ENCODE assay signal across 9 mouse cellular contexts in genomic region chr10:81322444-81322843, GRCm38 (mm10). TPM values are rescaled to one million over a fixed set of nuclear protein-coding genes. Genes with fewer than 3 reads are reported as not detected.
DNase-seq lines count a peak whose midpoint lies in the region; ATAC-seq and TF ChIP-seq lines count a peak whose summit lies in the region.
"Had no signal": no experiment of that assay in that cellular context is flagged by ENCODE, and none has a peak within 500 bp of the region (broad histone marks: within the 10 kb centered on the region; RNA-seq: fewer than 3 reads in every experiment).

No protein-coding gene starts in this region.

- H3K9me3 ChIP-seq in heart, embryonic 14.5 days (ENCODE audit: control insufficient read depth, low read length): no peaks in the 10 kb centered on the region
- H3K9me3 ChIP-seq in stomach, embryonic 15.5 days: no peaks in the 10 kb centered on the region
- H3K9me3 ChIP-seq in stomach, postnatal 0 days (ENCODE audit: control insufficient read depth, low read length): no peaks in the 10 kb centered on the region
- H3K9me3 ChIP-seq in heart, postnatal 0 days (replicated peaks; ENCODE audit: control insufficient read depth, low read length): no peaks in the 10 kb centered on the region
- no peaks in the 10 kb centered on the region for H3K9me3 ChIP-seq in neural tube, embryonic 13.5 days

- TF ChIP-seq CTCF in stomach, postnatal 0 days (IDR thresholded peaks at IDR 0.05; ENCODE audit: low read depth): no peak
- no peak for TF ChIP-seq CTCF in heart, postnatal 0 days (IDR thresholded peaks at IDR 0.05; ENCODE audit: low read depth)

- ATAC-seq in heart, embryonic 14.5 days (ENCODE audit: insufficient number of reproducible peaks, insufficient read depth, low FRiP score, low read depth): no peak
- no peak for ATAC-seq in stomach, embryonic 15.5 days (ENCODE audit: insufficient read depth, low FRiP score, low read depth)
- no peak for ATAC-seq in stomach, postnatal 0 days (ENCODE audit: low FRiP score, low TSS enrichment)
- no peak for ATAC-seq in heart, postnatal 0 days (ENCODE audit: insufficient read depth, low read depth)
- ATAC-seq in neural tube, embryonic 13.5 days (ENCODE audit: low read depth): no peak
- no peak for ATAC-seq in inflammation-experienced regulatory T-cells, adult 6 months

- no peak for TF ChIP-seq EP300 in stomach, postnatal 0 days (optimal IDR thresholded peaks at IDR 0.05)
- no peak for TF ChIP-seq EP300 in heart, postnatal 0 days (IDR thresholded peaks at IDR 0.05; ENCODE audit: low read depth)

- WGBS in heart, embryonic 14.5 days: 92% methylated on average over 27 of the region's 27 CpGs
- 91% methylated on average over 27 of the region's 27 CpGs for WGBS in stomach, embryonic 15.5 days
- 89% methylated on average over 27 of the region's 27 CpGs for WGBS in stomach, postnatal 0 days
- 91% methylated on average over 27 of the region's 27 CpGs for WGBS in heart, postnatal 0 days
- WGBS in neural tube, embryonic 13.5 days: 95% methylated on average over 27 of the region's 27 CpGs

- intact Hi-C loops in heart, postnatal 10 days (cut with DNase I): no loop called here

- no peaks in the 10 kb centered on the region for H3K27me3 ChIP-seq in heart, embryonic 14.5 days (ENCODE audit: control insufficient read depth, insufficient read depth, low read length)
- H3K27me3 ChIP-seq in stomach, embryonic 15.5 days (replicated peaks): no peaks in the 10 kb centered on the region
- H3K27me3 ChIP-seq in stomach, postnatal 0 days (ENCODE audit: control insufficient read depth, insufficient read depth, low read length): no peaks in the 10 kb centered on the region
- no peaks in the 10 kb centered on the region for H3K27me3 ChIP-seq in heart, postnatal 0 days (ENCODE audit: control insufficient read depth, insufficient read depth, low read length)
- no peaks in the 10 kb centered on the region for H3K27me3 ChIP-seq in neural tube, embryonic 13.5 days

- H3K4me3 ChIP-seq in heart, embryonic 14.5 days (ENCODE audit: control insufficient read depth in 1 of 2, insufficient read depth in 1 of 2, low read depth in 1 of 2, low read length in 2 of 2): peak overlapping the region in 1 of 2 experiments; percentile 92; a peak in 1 of 4 replicates
- H3K4me3 ChIP-seq in stomach, embryonic 15.5 days (replicated peaks): peak overlapping the region; percentile 99; the same call in 1 of the 2 replicates
- no peak overlapping the region for H3K4me3 ChIP-seq in stomach, postnatal 0 days (ENCODE audit: low read depth, low read length)
- no peak overlapping the region for H3K4me3 ChIP-seq in heart, postnatal 0 days (ENCODE audit: low read depth, low read length)
- peak overlapping the region; percentile 90 for H3K4me3 ChIP-seq in neural tube, embryonic 13.5 days

- no peak for DNase-seq in heart, postnatal 10 days
- DNase-seq in stomach, postnatal 0 days (ENCODE audit: low spot score): no peak
- no peak for DNase-seq in heart, postnatal 0 days (ENCODE audit: low spot score)
- DNase-seq in ovary, postnatal 36 days (ENCODE audit: low spot score): no peak

- peaks cover 17 to 23% of the 10 kb centered on the region in 2 experiments for H3K4me1 ChIP-seq in heart, embryonic 14.5 days (ENCODE audit: control insufficient read depth in 2 of 2, insufficient read depth in 2 of 2, low read length in 2 of 2)
- peaks cover 30% of the 10 kb centered on the region for H3K4me1 ChIP-seq in stomach, embryonic 15.5 days
- H3K4me1 ChIP-seq in stomach, postnatal 0 days (replicated peaks; ENCODE audit: control insufficient read depth, insufficient read depth): peaks cover 10% of the 10 kb centered on the region; the same call in 1 of the 2 replicates
- peaks cover 19% of the 10 kb centered on the region for H3K4me1 ChIP-seq in heart, postnatal 0 days (ENCODE audit: control insufficient read depth, insufficient read depth)
- H3K4me1 ChIP-seq in neural tube, embryonic 13.5 days (replicated peaks): peaks cover 29% of the 10 kb centered on the region

- H3K9ac ChIP-seq in heart, embryonic 14.5 days (ENCODE audit: low read length): peak overlapping the region; percentile 93; the same call in 1 of the 2 replicates
- no peak overlapping the region for H3K9ac ChIP-seq in stomach, embryonic 15.5 days
- no peak overlapping the region; the same call in 1 of the 2 replicates for H3K9ac ChIP-seq in stomach, postnatal 0 days (ENCODE audit: low read length)
- no peak overlapping the region for H3K9ac ChIP-seq in heart, postnatal 0 days (replicated peaks; ENCODE audit: low read depth, low read length)
- no peak overlapping the region for H3K9ac ChIP-seq in neural tube, embryonic 13.5 days

- H3K4me2 ChIP-seq in heart, embryonic 14.5 days (ENCODE audit: low read length): 0 out of 2 replicates have a peak overlapping the region, but pooled peaks have one; percentile 92
- H3K4me2 ChIP-seq in stomach, embryonic 15.5 days: peak overlapping the region; percentile 65
- H3K4me2 ChIP-seq in stomach, postnatal 0 days (replicated peaks; ENCODE audit: low read depth): no peak overlapping the region
- H3K4me2 ChIP-seq in heart, postnatal 0 days (ENCODE audit: low read depth, low read length): peak overlapping the region; percentile 86; the same call in 1 of the 2 replicates
- H3K4me2 ChIP-seq in neural tube, embryonic 13.5 days: peak overlapping the region; percentile 87

- H3K36me3 ChIP-seq in heart, embryonic 14.5 days (ENCODE audit: control insufficient read depth, insufficient read depth, low read length): peaks cover 63% of the 10 kb centered on the region
- H3K36me3 ChIP-seq in stomach, embryonic 15.5 days: peaks cover 60% of the 10 kb centered on the region
- peaks cover 44% of the 10 kb centered on the region for H3K36me3 ChIP-seq in stomach, postnatal 0 days (ENCODE audit: control insufficient read depth, insufficient read depth, low read length)
- peaks cover 65% of the 10 kb centered on the region for H3K36me3 ChIP-seq in heart, postnatal 0 days (replicated peaks; ENCODE audit: control insufficient read depth, insufficient read depth, low read length)
- peaks cover 68% of the 10 kb centered on the region for H3K36me3 ChIP-seq in neural tube, embryonic 13.5 days

- H3K27ac ChIP-seq in heart, embryonic 14.5 days (replicated peaks in 1 of 2; ENCODE audit: control insufficient read depth in 1 of 2, insufficient read depth in 1 of 2, low read depth in 2 of 2, low read length in 2 of 2): no peak overlapping the region
- H3K27ac ChIP-seq in stomach, embryonic 15.5 days: no peak overlapping the region
- no peak overlapping the region for H3K27ac ChIP-seq in stomach, postnatal 0 days (replicated peaks)
- H3K27ac ChIP-seq in heart, postnatal 0 days (ENCODE audit: low read depth): no peak overlapping the region
- H3K27ac ChIP-seq in neural tube, embryonic 13.5 days (replicated peaks): no peak overlapping the region

RNA-seq across cellular contexts. Expression of gene Cactin, which starts 1.5 kb away (rescaled TPM):
- polyA plus RNA-seq in heart, embryonic 14.5 days (2014; fragmentation: Nextera tagmentation; extraction: Ambion mirVana): 16.6 and 16.9 TPM in 2 replicates
- 10 to 100 TPM; 21.0 to 23.6 TPM for total RNA-seq in heart, postnatal 10 days (2021)
- 40.5 and 40.9 TPM in 2 replicates for polyA plus RNA-seq in stomach, embryonic 15.5 days (2015; fragmentation: Nextera tagmentation; extraction: Ambion mirVana)
- 16.2 and 16.6 TPM in 2 replicates for polyA plus RNA-seq in stomach, postnatal 0 days (2015; fragmentation: Nextera tagmentation; extraction: Ambion mirVana)
- total RNA-seq in heart, postnatal 0 days (2014; rRNA removed; ENCODE audit: low replicate concordance): 14.3 and 14.9 TPM in 2 replicates
- polyA plus RNA-seq in heart, postnatal 0 days (2015; fragmentation: Nextera tagmentation; extraction: Ambion mirVana): 12.8 and 13.7 TPM in 2 replicates
- 32.5 and 42.5 TPM in 2 replicates for polyA plus RNA-seq in neural tube, embryonic 13.5 days (2015; fragmentation: Nextera tagmentation; extraction: Ambion mirVana)
- polyA plus RNA-seq in inflammation-experienced regulatory T-cells, adult 6 months (2017; shearing (Covaris generic)): 1 to 10 TPM; 2.9 to 6.5 (median 4.1) TPM

RNA-seq across cellular contexts. Expression of gene Tbxa2r, which starts 6.1 kb away (rescaled TPM):
- 9.5 and 11.3 TPM in 2 replicates for polyA plus RNA-seq in heart, embryonic 14.5 days (2014; fragmentation: Nextera tagmentation; extraction: Ambion mirVana)
- total RNA-seq in heart, postnatal 10 days (2021): 1 to 10 TPM; 7.7 to 8.5 TPM
- 23.5 and 25.3 TPM in 2 replicates for polyA plus RNA-seq in stomach, embryonic 15.5 days (2015; fragmentation: Nextera tagmentation; extraction: Ambion mirVana)
- polyA plus RNA-seq in stomach, postnatal 0 days (2015; fragmentation: Nextera tagmentation; extraction: Ambion mirVana): 19.7 and 20.2 TPM in 2 replicates
- total RNA-seq in heart, postnatal 0 days (2014; rRNA removed; ENCODE audit: low replicate concordance): 4.7 and 10.5 TPM in 2 replicates
- polyA plus RNA-seq in heart, postnatal 0 days (2015; fragmentation: Nextera tagmentation; extraction: Ambion mirVana): 6.3 and 7.0 TPM in 2 replicates
- polyA plus RNA-seq in neural tube, embryonic 13.5 days (2015; fragmentation: Nextera tagmentation; extraction: Ambion mirVana): 4.5 and 4.8 TPM in 2 replicates
- polyA plus RNA-seq in inflammation-experienced regulatory T-cells, adult 6 months (2017; shearing (Covaris generic)): 10 to 100 TPM in 2 of 3 experiments, 1 to 10 TPM in 1; 10.0 to 21.7 (median 17.0) TPM

RNA-seq across cellular contexts. Expression of gene Gipc3, which starts 20.6 kb away (rescaled TPM):
- polyA plus RNA-seq in heart, embryonic 14.5 days (2014; fragmentation: Nextera tagmentation; extraction: Ambion mirVana): 0.11 TPM in 1 of 2 replicates, not detected in the other
- total RNA-seq in heart, postnatal 10 days (2021): 1 to 10 TPM; 4.8 to 6.1 TPM
- 0.04 and 0.12 TPM in 2 replicates for polyA plus RNA-seq in stomach, embryonic 15.5 days (2015; fragmentation: Nextera tagmentation; extraction: Ambion mirVana)
- 0.06 and 0.10 TPM in 2 replicates for polyA plus RNA-seq in stomach, postnatal 0 days (2015; fragmentation: Nextera tagmentation; extraction: Ambion mirVana)
- total RNA-seq in heart, postnatal 0 days (2014; rRNA removed; ENCODE audit: low replicate concordance): 0.08 and 0.12 TPM in 2 replicates
- 0.16 and 0.21 TPM in 2 replicates for polyA plus RNA-seq in heart, postnatal 0 days (2015; fragmentation: Nextera tagmentation; extraction: Ambion mirVana)
- polyA plus RNA-seq in neural tube, embryonic 13.5 days (2015; fragmentation: Nextera tagmentation; extraction: Ambion mirVana): not detected in 2 replicates
- under 1 TPM in 1 of 3 experiments, not detected in 2; 0.12 TPM for polyA plus RNA-seq in inflammation-experienced regulatory T-cells, adult 6 months (2017; shearing (Covaris generic))
- total RNA-seq: common myeloid progenitor, adult 5-6 weeks had no signal

RNA-seq across cellular contexts. Expression of gene Hmg20b, which starts 27.8 kb away (rescaled TPM):
- polyA plus RNA-seq in heart, embryonic 14.5 days (2014; fragmentation: Nextera tagmentation; extraction: Ambion mirVana): 94.2 and 97.0 TPM in 2 replicates
- total RNA-seq in heart, postnatal 10 days (2021): 100 to 1,000 TPM in 1 of 2 experiments, 10 to 100 TPM in 1; 88.1 to 105 TPM
- polyA plus RNA-seq in stomach, embryonic 15.5 days (2015; fragmentation: Nextera tagmentation; extraction: Ambion mirVana): 78.8 and 79.1 TPM in 2 replicates
- 72.2 and 77.9 TPM in 2 replicates for polyA plus RNA-seq in stomach, postnatal 0 days (2015; fragmentation: Nextera tagmentation; extraction: Ambion mirVana)
- 63.9 and 80.7 TPM in 2 replicates for total RNA-seq in heart, postnatal 0 days (2014; rRNA removed; ENCODE audit: low replicate concordance)
- 92.3 and 94.5 TPM in 2 replicates for polyA plus RNA-seq in heart, postnatal 0 days (2015; fragmentation: Nextera tagmentation; extraction: Ambion mirVana)
- polyA plus RNA-seq in neural tube, embryonic 13.5 days (2015; fragmentation: Nextera tagmentation; extraction: Ambion mirVana): 46.5 and 51.5 TPM in 2 replicates
- polyA plus RNA-seq in inflammation-experienced regulatory T-cells, adult 6 months (2017; shearing (Covaris generic)): 10 to 100 TPM; 17.1 to 20.4 (median 17.8) TPM

RNA-seq across cellular contexts. Expression of gene Pip5k1c, which starts 29.7 kb away (rescaled TPM):
- 31.4 and 33.7 TPM in 2 replicates for polyA plus RNA-seq in heart, embryonic 14.5 days (2014; fragmentation: Nextera tagmentation; extraction: Ambion mirVana)
- total RNA-seq in heart, postnatal 10 days (2021): 10 to 100 TPM; 43.2 to 46.4 TPM
- polyA plus RNA-seq in stomach, embryonic 15.5 days (2015; fragmentation: Nextera tagmentation; extraction: Ambion mirVana): 43.1 and 47.6 TPM in 2 replicates
- polyA plus RNA-seq in stomach, postnatal 0 days (2015; fragmentation: Nextera tagmentation; extraction: Ambion mirVana): 19.1 and 21.1 TPM in 2 replicates
- 38.5 and 44.3 TPM in 2 replicates for total RNA-seq in heart, postnatal 0 days (2014; rRNA removed; ENCODE audit: low replicate concordance)
- 20.9 and 21.4 TPM in 2 replicates for polyA plus RNA-seq in heart, postnatal 0 days (2015; fragmentation: Nextera tagmentation; extraction: Ambion mirVana)
- 99.3 and 102 TPM in 2 replicates for polyA plus RNA-seq in neural tube, embryonic 13.5 days (2015; fragmentation: Nextera tagmentation; extraction: Ambion mirVana)
- polyA plus RNA-seq in inflammation-experienced regulatory T-cells, adult 6 months (2017; shearing (Covaris generic)): 10 to 100 TPM; 10.7 to 15.9 (median 14.4) TPM

Comparison
In these comparisons a context has a peak if more than half of its experiments do, and no peak if none do; other contexts are left out.
1. H3K4me3 ChIP-seq: peak in stomach, embryonic 15.5 days (single experiment) and neural tube, embryonic 13.5 days (single experiment); none in stomach, postnatal 0 days (single experiment) and heart, postnatal 0 days (single experiment).